Mouse (Mus musculus): Measurements from ENCODE around the gene Saa1. TPM values are rescaled to one million over a fixed set of nuclear protein-coding genes. Genes with fewer than 3 reads are reported as not detected.

The Saa1 gene
- polyA plus RNA-seq, 1 experiment from 2014 or later: not detected

GRCm38 (mm10) chr7:46696754-46697153, 46.0 kb downstream of the Saa1 start:
- no peak overlapping the region for H3K27ac ChIP-seq (ENCODE audit: low read depth)
- no peaks in the 10 kb centered on the region for H3K4me1 ChIP-seq (ENCODE audit: insufficient read depth)
- H3K9ac ChIP-seq: no peak overlapping the region
- WGBS: 59% methylated on average over 1 of the region's 1 CpGs
- no peak for ATAC-seq (ENCODE audit: insufficient read depth)
- H3K36me3 ChIP-seq (ENCODE audit: insufficient read depth): peaks cover 70% of the 10 kb centered on the region
- no peak overlapping the region for H3K4me2 ChIP-seq
- no peak overlapping the region for H3K4me3 ChIP-seq (ENCODE audit: low read depth, low read length)
- no peaks in the 10 kb centered on the region for H3K9me3 ChIP-seq (ENCODE audit: low read depth, low read length)
- no peaks in the 10 kb centered on the region for H3K27me3 ChIP-seq (ENCODE audit: insufficient read depth, low read length)
- no peak for DNase-seq
- no peak for TF ChIP-seq CTCF (IDR thresholded peaks at IDR 0.05; ENCODE audit: low read depth)

Other genes with a start within 250 kb of the Saa1 start
- gene Sergef, start 103.2 kb downstream of the Saa1 start, polyA plus RNA-seq (2014; fragmentation: Nextera tagmentation; extraction: Ambion mirVana): 10.6 and 12.7 TPM in 2 replicates
- gene Tph1, start 70.4 kb downstream of the Saa1 start, polyA plus RNA-seq (2014; fragmentation: Nextera tagmentation; extraction: Ambion mirVana): 0.54 TPM in 1 of 2 replicates, not detected in the other
- 35.8 and 38.6 TPM in 2 replicates for gene Saal1, start 32.3 kb downstream of the Saa1 start, polyA plus RNA-seq (2014; fragmentation: Nextera tagmentation; extraction: Ambion mirVana)
- 0.08 TPM in 1 of 2 replicates, not detected in the other for gene Saa3, start 27.3 kb downstream of the Saa1 start, polyA plus RNA-seq (2014; fragmentation: Nextera tagmentation; extraction: Ambion mirVana)
- not detected in 2 replicates for gene Saa4, start 10.4 kb downstream of the Saa1 start, polyA plus RNA-seq (2014; fragmentation: Nextera tagmentation; extraction: Ambion mirVana)
- gene Saa2, start 8.8 kb upstream of the Saa1 start, polyA plus RNA-seq (2014; fragmentation: Nextera tagmentation; extraction: Ambion mirVana): not detected in 2 replicates
- gene Hps5, start 53.1 kb upstream of the Saa1 start, polyA plus RNA-seq (2014; fragmentation: Nextera tagmentation; extraction: Ambion mirVana): 19.2 and 24.5 TPM in 2 replicates
- gene Gtf2h1, start 53.1 kb upstream of the Saa1 start, polyA plus RNA-seq (2014; fragmentation: Nextera tagmentation; extraction: Ambion mirVana): 41.7 and 47.1 TPM in 2 replicates
- 1,903 and 1,950 TPM in 2 replicates for gene Ldha, start 98.5 kb upstream of the Saa1 start, polyA plus RNA-seq (2014; fragmentation: Nextera tagmentation; extraction: Ambion mirVana)
- 0.13 TPM in 1 of 2 replicates, not detected in the other for gene Ldhc, start 118.2 kb upstream of the Saa1 start, polyA plus RNA-seq (2014; fragmentation: Nextera tagmentation; extraction: Ambion mirVana)
- 176 and 180 TPM in 2 replicates for gene Tsg101, start 177.0 kb upstream of the Saa1 start, polyA plus RNA-seq (2014; fragmentation: Nextera tagmentation; extraction: Ambion mirVana)
- 14.9 TPM in 2 replicates for gene Uevld, start 215.5 kb upstream of the Saa1 start, polyA plus RNA-seq (2014; fragmentation: Nextera tagmentation; extraction: Ambion mirVana)
- not detected in 2 replicates for gene Gm9999, start 240.6 kb upstream of the Saa1 start, polyA plus RNA-seq (2014; fragmentation: Nextera tagmentation; extraction: Ambion mirVana)

Measured in lung, embryonic 14.5 days (tissue).